Mouse (Mus musculus): ENCODE data around the gene Olfr1202. TPM values are rescaled to one million over a fixed set of nuclear protein-coding genes. Genes with fewer than 3 reads are reported as not detected.

Olfr1202 gene
- not detected in 2 replicates for polyA plus RNA-seq (2015; fragmentation: Nextera tagmentation; extraction: Ambion mirVana)

GRCm38 (mm10) chr2:88814196-88814595 is at the start of gene Olfr1202:
TSS of gene Olfr1202 (plus strand) at chr2:88814496.
- 66% methylated on average over 1 of the region's 1 CpGs for WGBS
- no peaks in the 10 kb centered on the region for H3K27me3 ChIP-seq (replicated peaks)
- H3K4me2 ChIP-seq: no peak within 1 kb of the TSS
- no peaks in the 10 kb centered on the region for H3K36me3 ChIP-seq
- no peak within 1 kb of the TSS for H3K27ac ChIP-seq (replicated peaks)
- ATAC-seq (ENCODE audit: extremely low read depth, insufficient number of reproducible peaks, low FRiP score, low TSS enrichment): no peak
- no peak within 1 kb of the TSS for H3K9ac ChIP-seq
- H3K9me3 ChIP-seq: no peaks in the 10 kb centered on the region
- H3K4me1 ChIP-seq: no peaks in the 10 kb centered on the region
- H3K4me3 ChIP-seq: no peak within 1 kb of the TSS

DNA sequence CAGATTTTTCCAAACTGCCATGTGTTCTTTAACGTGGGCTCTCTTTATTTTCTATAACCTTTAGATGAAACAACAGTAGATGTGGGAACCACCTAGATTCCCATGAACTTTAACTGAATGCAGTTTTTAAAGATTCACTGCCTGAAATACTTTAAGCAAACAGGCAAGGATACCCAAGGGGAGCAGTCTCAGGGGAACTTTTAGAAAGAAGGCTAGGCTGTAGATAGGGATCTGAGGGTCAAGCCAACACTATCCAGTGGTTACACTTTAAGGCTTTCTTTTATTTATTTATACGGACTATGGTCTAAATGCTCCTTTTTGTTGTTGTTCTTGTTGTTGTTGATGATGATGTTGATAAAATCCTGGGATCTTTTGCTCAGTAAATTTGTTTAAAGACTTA is 43.9 kb upstream of the Olfr1202 start, which contains the start of gene Olfr1200:
Gene Olfr1200, minus strand, starts transcription at position 101 of the 400 bp plus-strand sequence.
- WGBS: 64% methylated on average over 2 of the region's 2 CpGs
- Histone ChIP-seq H3K9me3 (no peaks in the 10 kb centered on the region), H3K27ac (replicated peaks) (no peak within 1 kb of the TSS), H3K4me3 (no peak within 1 kb of the TSS), H3K4me2 (no peak within 1 kb of the TSS), H3K4me1 (no peaks in the 10 kb centered on the region), H3K27me3 (replicated peaks) (no peaks in the 10 kb centered on the region), H3K9ac (no peak within 1 kb of the TSS), H3K36me3 (no peaks in the 10 kb centered on the region)
- ATAC-seq (ENCODE audit: extremely low read depth, insufficient number of reproducible peaks, low FRiP score, low TSS enrichment): no peak

- Histone ChIP-seq H3K4me2 (no peak within 1 kb of the TSS), H3K27me3 (replicated peaks) (no peaks in the 10 kb centered on the region), H3K9me3 (no peaks in the 10 kb centered on the region; the same call in 1 of the 2 replicates), H3K36me3 (no peaks in the 10 kb centered on the region), H3K4me1 (no peaks in the 10 kb centered on the region), H3K27ac (replicated peaks) (no peak within 1 kb of the TSS), H3K9ac (no peak within 1 kb of the TSS), H3K4me3 (no peak within 1 kb of the TSS)
- no peak for ATAC-seq (ENCODE audit: extremely low read depth, insufficient number of reproducible peaks, low FRiP score, low TSS enrichment)
- WGBS: 74% methylated on average over 6 of the region's 6 CpGs
Observed at GRCm38 (mm10) chr2:88792736-88793135, 21.6 kb upstream of the Olfr1202 start, which contains the start of gene Olfr1201. TSS of gene Olfr1201 (plus strand) at chr2:88793036.

GRCm38 (mm10) chr2:88829437-88829836 is 15.1 kb downstream of the Olfr1202 start, which contains the start of gene Olfr1205:
TSS of gene Olfr1205 (plus strand) at chr2:88829737.
- Histone ChIP-seq H3K4me2 (no peak within 1 kb of the TSS), H3K27me3 (replicated peaks) (no peaks in the 10 kb centered on the region), H3K9ac (no peak within 1 kb of the TSS), H3K4me1 (no peaks in the 10 kb centered on the region), H3K27ac (replicated peaks) (no peak within 1 kb of the TSS), H3K9me3 (no peaks in the 10 kb centered on the region; the same call in 1 of the 2 replicates), H3K4me3 (no peak within 1 kb of the TSS), H3K36me3 (no peaks in the 10 kb centered on the region)
- no peak for ATAC-seq (ENCODE audit: extremely low read depth, insufficient number of reproducible peaks, low FRiP score, low TSS enrichment)
- WGBS: 72% methylated on average over 2 of the region's 2 CpGs

DNA sequence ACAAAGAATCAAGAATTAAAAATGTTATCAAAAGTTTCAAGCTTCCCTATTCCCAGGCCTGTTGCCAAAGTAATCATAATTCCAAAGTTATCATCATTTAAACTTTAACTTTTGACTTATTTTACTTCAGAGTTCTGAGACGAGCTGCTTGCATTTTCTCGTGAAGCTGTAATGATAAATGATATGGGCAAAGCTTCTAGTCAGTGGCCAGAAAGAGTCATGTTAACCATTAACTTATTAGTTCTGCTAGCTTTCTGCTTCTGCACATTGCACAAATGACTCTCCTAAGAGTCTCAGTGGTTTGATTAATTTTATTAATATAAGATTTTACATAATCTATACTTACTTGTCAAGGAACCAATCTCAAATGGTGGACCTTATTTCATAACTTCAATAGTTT is 24.2 kb downstream of the Olfr1202 start:
- WGBS: 55% methylated on average over 2 of the region's 2 CpGs
- no peak for ATAC-seq (ENCODE audit: extremely low read depth, insufficient number of reproducible peaks, low FRiP score, low TSS enrichment)
- no peak overlapping the region for H3K27ac ChIP-seq (replicated peaks)
- no peak overlapping the region for H3K9ac ChIP-seq
- no peaks in the 10 kb centered on the region for H3K4me1 ChIP-seq
- no peaks in the 10 kb centered on the region for H3K9me3 ChIP-seq
- H3K4me2 ChIP-seq: no peak overlapping the region
- no peaks in the 10 kb centered on the region for H3K36me3 ChIP-seq
- no peaks in the 10 kb centered on the region for H3K27me3 ChIP-seq (replicated peaks)
- no peak overlapping the region for H3K4me3 ChIP-seq

DNA sequence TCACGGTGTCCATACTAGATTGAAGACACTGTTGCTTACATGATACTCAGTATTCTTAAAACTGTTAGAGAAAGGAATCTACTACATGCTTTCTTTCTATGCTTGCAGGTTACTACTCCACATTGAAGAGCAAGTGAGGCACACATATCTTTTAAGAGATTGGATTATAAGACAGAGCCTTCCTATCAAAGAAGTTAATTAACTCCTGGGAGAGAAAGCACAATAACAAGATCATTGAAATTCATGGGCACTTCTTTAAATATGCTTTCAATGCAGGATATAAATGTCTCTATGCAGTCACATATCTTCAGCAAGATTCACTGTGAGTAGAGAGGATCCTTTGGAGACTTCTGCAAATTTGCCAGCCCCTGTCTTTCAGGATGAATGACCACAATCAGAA is 34.7 kb downstream of the Olfr1202 start, which contains the start of gene Olfr1204:
Gene Olfr1204, plus strand, starts transcription at position 301 of the 400 bp plus-strand sequence.
- Histone ChIP-seq H3K36me3 (no peaks in the 10 kb centered on the region), H3K4me2 (no peak within 1 kb of the TSS)
- ATAC-seq (ENCODE audit: extremely low read depth, insufficient number of reproducible peaks, low FRiP score, low TSS enrichment): no peak

GRCm38 (mm10) chr2:88862931-88863330 is 48.6 kb downstream of the Olfr1202 start, which contains the start of gene Olfr1206:
TSS of gene Olfr1206 (plus strand) at chr2:88863231.
- no peaks in the 10 kb centered on the region for H3K36me3 ChIP-seq
- H3K4me1 ChIP-seq: no peaks in the 10 kb centered on the region
- WGBS: 67% methylated on average over 2 of the region's 2 CpGs
- H3K27ac ChIP-seq (replicated peaks): no peak within 1 kb of the TSS
- H3K4me2 ChIP-seq: no peak within 1 kb of the TSS
- H3K9ac ChIP-seq: no peak within 1 kb of the TSS
- H3K27me3 ChIP-seq (replicated peaks): no peaks in the 10 kb centered on the region
- no peak within 1 kb of the TSS for H3K4me3 ChIP-seq
- ATAC-seq (ENCODE audit: extremely low read depth, insufficient number of reproducible peaks, low FRiP score, low TSS enrichment): no peak
- H3K9me3 ChIP-seq: no peaks in the 10 kb centered on the region

More for the DNA sequence above, 34.7 kb downstream of the Olfr1202 start, which contains the start of gene Olfr1204:
- H3K27me3 ChIP-seq (replicated peaks): no peaks in the 10 kb centered on the region
- no peaks in the 10 kb centered on the region for H3K9me3 ChIP-seq
- H3K4me3 ChIP-seq: no peak within 1 kb of the TSS
- H3K9ac ChIP-seq: no peak within 1 kb of the TSS
- H3K4me1 ChIP-seq: no peaks in the 10 kb centered on the region
- H3K27ac ChIP-seq (replicated peaks): no peak within 1 kb of the TSS
- WGBS: 81% methylated on average over 1 of the region's 1 CpGs

Other genes starting within 250 kb of the Olfr1202 start
- not detected in 2 replicates for gene Olfr1189, start 228.0 kb upstream of the Olfr1202 start, polyA plus RNA-seq (2015; fragmentation: Nextera tagmentation; extraction: Ambion mirVana)
- not detected in 2 replicates for gene Olfr1191-ps1, start 174.0 kb upstream of the Olfr1202 start, polyA plus RNA-seq (2015; fragmentation: Nextera tagmentation; extraction: Ambion mirVana)
- gene Olfr1192-ps1, start 166.0 kb upstream of the Olfr1202 start, polyA plus RNA-seq (2015; fragmentation: Nextera tagmentation; extraction: Ambion mirVana): not detected in 2 replicates
- gene Olfr1193, start 138.9 kb upstream of the Olfr1202 start, polyA plus RNA-seq (2015; fragmentation: Nextera tagmentation; extraction: Ambion mirVana): not detected in 2 replicates
- not detected in 2 replicates for gene Olfr1195, start 125.3 kb upstream of the Olfr1202 start, polyA plus RNA-seq (2015; fragmentation: Nextera tagmentation; extraction: Ambion mirVana)
- not detected in 2 replicates for gene Olfr1196, start 109.9 kb upstream of the Olfr1202 start, polyA plus RNA-seq (2015; fragmentation: Nextera tagmentation; extraction: Ambion mirVana)
- not detected in 2 replicates for gene Olfr1197, start 82.1 kb upstream of the Olfr1202 start, polyA plus RNA-seq (2015; fragmentation: Nextera tagmentation; extraction: Ambion mirVana)
- gene Olfr1198, start 63.1 kb upstream of the Olfr1202 start, polyA plus RNA-seq (2015; fragmentation: Nextera tagmentation; extraction: Ambion mirVana): not detected in 2 replicates
- gene Olfr1199, start 54.0 kb upstream of the Olfr1202 start, polyA plus RNA-seq (2015; fragmentation: Nextera tagmentation; extraction: Ambion mirVana): not detected in 2 replicates
- not detected in 2 replicates for gene Olfr1200, start 44.0 kb upstream of the Olfr1202 start, polyA plus RNA-seq (2015; fragmentation: Nextera tagmentation; extraction: Ambion mirVana)
- not detected in 2 replicates for gene Olfr1201, start 21.5 kb upstream of the Olfr1202 start, polyA plus RNA-seq (2015; fragmentation: Nextera tagmentation; extraction: Ambion mirVana)
- gene Olfr1205, start 15.2 kb downstream of the Olfr1202 start, polyA plus RNA-seq (2015; fragmentation: Nextera tagmentation; extraction: Ambion mirVana): not detected in 2 replicates
- gene Olfr1204, start 34.8 kb downstream of the Olfr1202 start, polyA plus RNA-seq (2015; fragmentation: Nextera tagmentation; extraction: Ambion mirVana): not detected in 2 replicates
- gene Olfr1206, start 48.7 kb downstream of the Olfr1202 start, polyA plus RNA-seq (2015; fragmentation: Nextera tagmentation; extraction: Ambion mirVana): not detected in 2 replicates
- not detected in 2 replicates for gene Olfr1208, start 87.8 kb downstream of the Olfr1202 start, polyA plus RNA-seq (2015; fragmentation: Nextera tagmentation; extraction: Ambion mirVana)
- gene Olfr1209, start 100.7 kb downstream of the Olfr1202 start, polyA plus RNA-seq (2015; fragmentation: Nextera tagmentation; extraction: Ambion mirVana): not detected in 2 replicates
- not detected in 2 replicates for gene Olfr1211, start 123.6 kb downstream of the Olfr1202 start, polyA plus RNA-seq (2015; fragmentation: Nextera tagmentation; extraction: Ambion mirVana)
- gene Olfr1212, start 139.5 kb downstream of the Olfr1202 start, polyA plus RNA-seq (2015; fragmentation: Nextera tagmentation; extraction: Ambion mirVana): not detected in 2 replicates
- gene Gm13762, start 165.8 kb downstream of the Olfr1202 start, polyA plus RNA-seq (2015; fragmentation: Nextera tagmentation; extraction: Ambion mirVana): not detected in 2 replicates
- gene Olfr1214, start 178.2 kb downstream of the Olfr1202 start, polyA plus RNA-seq (2015; fragmentation: Nextera tagmentation; extraction: Ambion mirVana): not detected in 2 replicates
- gene Olfr1215, start 192.5 kb downstream of the Olfr1202 start, polyA plus RNA-seq (2015; fragmentation: Nextera tagmentation; extraction: Ambion mirVana): not detected in 2 replicates
- gene Olfr1216, start 203.8 kb downstream of the Olfr1202 start, polyA plus RNA-seq (2015; fragmentation: Nextera tagmentation; extraction: Ambion mirVana): not detected in 2 replicates
- gene Olfr1217, start 217.6 kb downstream of the Olfr1202 start, polyA plus RNA-seq (2015; fragmentation: Nextera tagmentation; extraction: Ambion mirVana): not detected in 2 replicates
- not detected in 2 replicates for gene Olfr1218, start 246.7 kb downstream of the Olfr1202 start, polyA plus RNA-seq (2015; fragmentation: Nextera tagmentation; extraction: Ambion mirVana)